Mouse (Mus musculus) MEL (cell line): ENCODE results near the gene Fgfr2. TPM values are rescaled to one million over a fixed set of nuclear protein-coding genes. Genes with fewer than 3 reads are reported as not detected.
A peak's percentile ranks its signal among the peaks of the same experiment; 100 is the strongest.

ENCODE experiments used
- DNase-seq: peaks from one replicate; pipeline ENCODE4 v3.0.0; 2011; ENCODE audit warnings: low read depth, low spot score
- H3K27ac ChIP-seq: 2 replicates; pipeline ENCODE4 v1.5.1; 2012; ENCODE audit warnings: low read depth, mild to moderate bottlenecking, control low read depth, low read length, moderate library complexity; ENCODE audit not compliant: control insufficient read depth
- H3K27me3 ChIP-seq, 2 experiments: fragments of 150-350 bp in 1 of 2; sonication (generic) in 1 of 2; 2 replicates each; pipeline ENCODE4 v1.6.1; 2012; ENCODE audit warnings: low read length in 2 of 2, mild to moderate bottlenecking in 2 of 2, improper control_type of control experiment in 1 of 2, moderate library complexity in 1 of 2; ENCODE audit not compliant: insufficient read depth in 2 of 2, control insufficient read depth in 1 of 2
- H3K36me3 ChIP-seq, 2 experiments: 2 replicates each; pipeline ENCODE4 v1.6.1; 2012 to 2014; ENCODE audit warnings: low read length in 2 of 2, improper control_type of control experiment in 1 of 2, inconsistent platforms in 1 of 2, mild to moderate bottlenecking in 1 of 2; ENCODE audit not compliant: insufficient read depth in 2 of 2, control insufficient read depth in 1 of 2
- H3K4me1 ChIP-seq, 2 experiments: fragments of 150-350 bp in 1 of 2; sonication (generic) in 1 of 2; 2 replicates each; pipeline ENCODE4 v1.6.1; 2012; ENCODE audit warnings: low read length in 2 of 2, improper control_type of control experiment in 1 of 2, mild to moderate bottlenecking in 1 of 2; ENCODE audit not compliant: insufficient read depth in 2 of 2, control insufficient read depth in 1 of 2
- H3K4me3 ChIP-seq, 2 experiments: fragments of 150-350 bp in 1 of 2; sonication (generic) in 1 of 2; 2 replicates each; pipeline ENCODE4 v1.5.1; 2012; ENCODE audit warnings: low read depth in 2 of 2, low read length in 2 of 2, mild to moderate bottlenecking in 2 of 2, moderate library complexity in 2 of 2, control low read depth in 1 of 2, improper control_type of control experiment in 1 of 2; ENCODE audit not compliant: control insufficient read depth in 1 of 2, insufficient read depth in 1 of 2
- H3K79me2 ChIP-seq: 2 replicates; pipeline ENCODE4 v1.6.1; 2012; ENCODE audit warnings: mild to moderate bottlenecking, low read length, moderate library complexity; ENCODE audit not compliant: control insufficient read depth, poor library complexity, insufficient read depth
- H3K9ac ChIP-seq: 2 replicates; pipeline ENCODE4 v1.6.1; 2012; ENCODE audit warnings: low read depth, mild to moderate bottlenecking, control low read depth, low read length, moderate library complexity; ENCODE audit not compliant: control insufficient read depth, poor library complexity, severe bottlenecking
- H3K9me3 ChIP-seq: fragments of 150-350 bp; sonication (generic); replicated peaks from 2 replicates; pipeline ENCODE4 v1.6.1; 2012; ENCODE audit warnings: mild to moderate bottlenecking, low read length, improper control_type of control experiment, moderate library complexity; ENCODE audit not compliant: insufficient read depth
- CHD2 ChIP-seq: IDR thresholded peaks from 2 replicates; pipeline ENCODE4 v1.6.1; 2011; ENCODE audit warnings: low read length, improper control_type of control experiment
- ETS1 ChIP-seq: IDR thresholded peaks from 2 replicates; pipeline ENCODE4 v1.6.1; 2012; ENCODE audit warnings: low read depth, mild to moderate bottlenecking, inconsistent platforms, low read length, improper control_type of control experiment, moderate library complexity
- MXI1 ChIP-seq: IDR thresholded peaks from 2 replicates; pipeline ENCODE4 v1.6.1; 2011; ENCODE audit warnings: mild to moderate bottlenecking, low read depth, low read length, improper control_type of control experiment
- NELFE ChIP-seq: IDR thresholded peaks from 2 replicates; pipeline ENCODE4 v1.6.1; 2011; ENCODE audit warnings: low read depth, low read length, improper control_type of control experiment
- POLR2AphosphoS5 ChIP-seq: IDR thresholded peaks from 2 replicates; pipeline ENCODE4 v1.6.1; 2012; ENCODE audit warnings: low read depth, borderline replicate concordance, mild to moderate bottlenecking, inconsistent platforms, low read length, moderate library complexity, mixed read lengths
- RAD21 ChIP-seq: IDR thresholded peaks from 2 replicates; pipeline ENCODE4 v1.6.1; 2011; ENCODE audit warnings: mild to moderate bottlenecking, low read depth, low read length, improper control_type of control experiment
- RCOR1 ChIP-seq: IDR thresholded peaks from 2 replicates; pipeline ENCODE4 v1.6.1; 2012; ENCODE audit warnings: low read depth, mild to moderate bottlenecking, inconsistent platforms, low read length, improper control_type of control experiment
- SIN3A ChIP-seq: IDR thresholded peaks from 2 replicates; pipeline ENCODE4 v1.6.1; 2012; ENCODE audit warnings: low read length, improper control_type of control experiment, inconsistent platforms
- SMC3 ChIP-seq: IDR thresholded peaks from 2 replicates; pipeline ENCODE4 v1.6.1; 2011; ENCODE audit warnings: low read depth, low read length, improper control_type of control experiment
- TAL1 ChIP-seq: IDR thresholded peaks from 2 replicates; pipeline ENCODE4 v1.6.1; 2012; ENCODE audit warnings: mild to moderate bottlenecking, inconsistent platforms, low read length, moderate library complexity, mixed read lengths
- polyA plus RNA-seq, 2 experiments: library from polyadenylated mRNA; stranded (reverse) in 1 of 2; unstranded in 1 of 2; fragments of >175 nt in 1 of 2; fragments of >200 nt in 1 of 2; gene quantifications; 2 replicates each; pipeline versions ENCODE4 v1.2.1 to v1.2.4; 2012; ENCODE audit warnings: low replicate concordance in 2 of 2, low read depth in 1 of 2; ENCODE audit not compliant: insufficient read length in 2 of 2, insufficient read depth in 1 of 2, missing spikeins in 1 of 2
- total RNA-seq: library from RNA; depleted of rRNA; stranded (reverse); fragments of 300-350 nt; gene quantifications from 2 replicates; pipeline ENCODE4 v1.2.3, GENCODE M21; 2012

Gene Fgfr2
- total and polyA plus RNA-seq, 3 experiments: not detected

DNA sequence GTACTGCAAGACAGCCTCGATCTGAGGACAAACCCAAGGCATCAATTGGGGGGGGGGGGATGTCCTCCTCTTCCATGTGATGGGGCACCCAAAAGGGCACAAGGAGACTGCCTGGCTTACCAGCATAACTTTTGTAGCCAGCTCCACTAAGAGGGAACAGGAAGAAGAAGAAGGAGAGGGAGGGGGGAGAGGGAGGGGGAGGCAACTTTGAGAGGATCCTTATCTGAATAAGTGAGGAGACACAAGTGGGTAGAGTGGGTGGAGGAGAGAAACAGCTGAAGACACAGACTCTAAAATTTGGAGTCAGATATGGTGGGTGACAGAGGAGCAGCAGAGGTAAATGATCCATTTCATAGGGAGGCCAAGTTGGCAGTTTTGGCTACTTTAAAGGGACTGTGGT, 2562.2 kb downstream of the Fgfr2 start (continued):
- TF ChIP-seq TAL1: no peak

DNA sequence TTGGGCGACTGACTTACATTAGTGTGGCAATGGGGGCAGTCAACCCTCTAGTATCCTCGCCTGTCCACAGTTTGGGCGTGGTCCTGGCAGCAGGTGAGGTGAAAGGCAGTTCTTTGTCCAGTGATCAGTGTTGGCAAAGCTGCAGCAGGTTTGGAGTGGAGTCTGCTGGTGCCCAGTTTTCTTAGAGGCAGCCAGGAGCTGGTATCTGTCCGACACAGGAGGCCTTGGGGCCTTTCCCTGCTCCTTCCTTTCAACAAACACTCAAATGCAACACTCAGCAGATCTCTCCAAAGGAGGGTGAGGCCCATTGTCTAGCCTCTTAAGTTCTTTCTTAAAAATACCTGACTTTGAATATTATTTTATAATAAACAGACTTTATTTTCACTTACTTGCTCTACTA, 2564.6 kb downstream of the Fgfr2 start:
- no peak overlapping the region for H3K4me3 ChIP-seq
- H3K27ac ChIP-seq: no peak overlapping the region
- no peak for DNase-seq
- no peak overlapping the region for H3K9ac ChIP-seq
- peaks cover 8 to 28% of the 10 kb centered on the region in 2 experiments for H3K4me1 ChIP-seq
- H3K9me3 ChIP-seq: no peaks in the 10 kb centered on the region
- TF ChIP-seq SIN3A (no peak), SMC3 (no peak), POLR2AphosphoS5 (no peak), CHD2 (no peak), RAD21 (no peak), NELFE (no peak), MXI1 (no peak)
- H3K36me3 ChIP-seq: peaks cover 0 to 22% of the 10 kb centered on the region in 2 experiments; a peak in 2 of 4 replicates
- peaks cover 3 to 10% of the 10 kb centered on the region in 2 experiments; a peak in 3 of 4 replicates for H3K27me3 ChIP-seq
- H3K79me2 ChIP-seq: no peaks in the 10 kb centered on the region

DNA sequence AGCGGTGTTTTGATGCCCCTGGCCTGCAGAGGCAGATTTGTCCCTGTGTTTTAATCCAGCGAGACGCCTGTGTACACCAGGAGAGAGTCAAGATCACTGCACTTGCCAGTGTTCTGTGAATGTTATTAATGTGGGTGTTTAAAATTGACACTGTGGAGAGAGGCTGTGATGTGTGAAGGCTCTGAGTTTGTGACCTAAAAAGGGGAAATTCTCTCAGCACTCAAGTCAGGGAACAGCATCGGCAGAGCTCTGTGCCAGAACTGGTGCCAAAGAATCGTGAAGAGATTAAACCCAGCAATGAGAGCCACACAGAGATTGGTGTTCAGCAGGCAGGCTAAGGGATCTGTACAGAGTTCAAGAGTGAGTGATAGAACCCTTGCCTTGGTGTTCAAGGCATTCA, 2567.6 kb downstream of the Fgfr2 start:
- Histone ChIP-seq H3K9me3 (no peaks in the 10 kb centered on the region), H3K27me3 (peaks cover 8 to 13% of the 10 kb centered on the region in 2 experiments), H3K4me3 (no peak overlapping the region), H3K4me1 (peaks cover 2 to 8% of the 10 kb centered on the region in 2 experiments), H3K36me3 (peaks cover 0 to 6% of the 10 kb centered on the region in 2 experiments; a peak in 2 of 4 replicates), H3K9ac (no peak overlapping the region), H3K27ac (no peak overlapping the region), H3K79me2 (no peaks in the 10 kb centered on the region)
- peak; percentile 33 for DNase-seq
- no peak for TF ChIP-seq ETS1
- TF ChIP-seq RCOR1: peak; percentile 73

DNA sequence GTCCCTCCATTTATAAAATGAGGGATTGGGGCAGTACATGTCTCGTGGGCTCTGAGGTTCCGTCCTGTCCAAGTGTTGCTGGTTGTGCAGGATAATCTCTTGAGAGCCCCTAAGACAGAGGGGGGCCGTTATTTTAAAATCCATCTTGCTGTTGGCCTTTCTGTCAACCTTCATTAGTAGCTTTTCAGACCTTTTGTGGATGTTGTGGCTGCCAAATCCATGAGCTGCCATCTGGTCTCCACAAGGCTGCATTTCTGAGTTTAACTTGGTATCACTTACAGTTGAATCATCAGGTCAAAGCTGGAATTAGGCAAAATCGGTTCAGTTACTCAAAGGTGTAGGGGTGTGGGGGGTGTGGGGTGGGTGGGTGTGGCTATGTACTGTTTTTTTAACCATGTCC, 2569.8 kb downstream of the Fgfr2 start:
- no peak for TF ChIP-seq TAL1
- no peak overlapping the region for H3K27ac ChIP-seq
- no peaks in the 10 kb centered on the region for H3K79me2 ChIP-seq
- peaks cover 8 to 13% of the 10 kb centered on the region in 2 experiments for H3K27me3 ChIP-seq
- H3K36me3 ChIP-seq: no peaks in the 10 kb centered on the region
- H3K9me3 ChIP-seq: no peaks in the 10 kb centered on the region
- H3K4me3 ChIP-seq: no peak overlapping the region
- no peak for DNase-seq
- H3K9ac ChIP-seq: no peak overlapping the region
- no peaks in the 10 kb centered on the region for H3K4me1 ChIP-seq
